Comparison of ENCODE assay signal across 7 mouse cellular contexts in genomic region chr10:8801139-8801613, GRCm38 (mm10).
DNase-seq lines count a peak whose midpoint lies in the region; ATAC-seq lines count a peak whose summit lies in the region.

No protein-coding gene starts in this region.

- 0 out of 2 replicates have a peak, but pooled peaks cover 6% of the 10 kb centered on the region for H3K4me1 ChIP-seq in hindbrain, embryonic 11.5 days (replicated peaks; ENCODE audit: control insufficient read depth, insufficient read depth, low read length)

- WGBS in hindbrain, embryonic 11.5 days = 33% methylated on average over 14 of the region's 14 CpGs

- DNase-seq in ZHBTc4 (ENCODE audit: low read depth, low spot score) = peak; percentile 93
- DNase-seq in cerebellum, adult 9-10 months = peak; percentile 18
- peak; percentile 59 for DNase-seq in hindbrain, embryonic 11.5 days (ENCODE audit: low spot score)
- DNase-seq in left cerebral cortex, postnatal 4 days = peak; percentile 24
- DNase-seq in right cerebral cortex, adult 2 months (ENCODE audit: low spot score in 2 of 2) = peak; percentile 64 to 76
- no peak for DNase-seq in spleen, postnatal 36 days (ENCODE audit: low spot score in 2 of 2)
- no peak for DNase-seq in kidney, postnatal 25 days

- H3K4me2 ChIP-seq in hindbrain, embryonic 11.5 days (replicated peaks; ENCODE audit: low read depth, low read length) = peak overlapping the region; percentile 21

- ATAC-seq in hindbrain, embryonic 11.5 days (ENCODE audit: low FRiP score) = peak; percentile 61

- H3K9ac ChIP-seq in hindbrain, embryonic 11.5 days (ENCODE audit: low read depth, low read length) = no peak overlapping the region

- intact Hi-C loops in left cerebral cortex, postnatal 4 days (cut with DNase I) = no loop called here

- H3K4me3 ChIP-seq in hindbrain, embryonic 11.5 days (ENCODE audit: low read depth, low read length) = no peak overlapping the region

- H3K27me3 ChIP-seq in hindbrain, embryonic 11.5 days (ENCODE audit: control insufficient read depth, insufficient read depth, low read length) = no peaks in the 10 kb centered on the region

- H3K9me3 ChIP-seq in hindbrain, embryonic 11.5 days (ENCODE audit: control insufficient read depth, low read length) = no peaks in the 10 kb centered on the region

- 0 out of 2 replicates have a peak overlapping the region, but pooled peaks have one; percentile 24 for H3K27ac ChIP-seq in hindbrain, embryonic 11.5 days (ENCODE audit: low read depth, low read length)

- H3K36me3 ChIP-seq in hindbrain, embryonic 11.5 days (ENCODE audit: control insufficient read depth, insufficient read depth, low read length) = peaks cover 2% of the 10 kb centered on the region; the same call in 1 of the 2 replicates

Comparison
In these comparisons a context has a peak if more than half of its experiments do, and no peak if none do; other contexts are left out.
1. DNase-seq: peak in ZHBTc4 (single experiment), cerebellum, adult 9-10 months (single experiment), hindbrain, embryonic 11.5 days (single experiment), left cerebral cortex, postnatal 4 days (single experiment) and right cerebral cortex, adult 2 months (2 of 2); none in spleen, postnatal 36 days (0 of 2) and kidney, postnatal 25 days (0 of 2).